Mouse (Mus musculus) layer of hippocampus, adult 18-20 months (tissue): ENCODE results near the gene Ewsr1. TPM values are rescaled to one million over a fixed set of nuclear protein-coding genes. Genes with fewer than 3 reads are reported as not detected.
"Not testable (repeated sequence)": the region's sequence is repeated elsewhere in the genome, so short reads cannot be mapped to it uniquely, and the experiment has no call there.

ENCODE experiments used
- DNase-seq, 2 experiments: peaks; one replicate each; pipeline ENCODE4 v3.0.0; 2022; ENCODE audit warnings: low spot score in 2 of 2
- total RNA-seq, 2 experiments: library from RNA; stranded (reverse); gene quantifications; 2 replicates each; pipeline ENCODE4 v1.2.3; 2021

Ewsr1 gene
- total RNA-seq, 2 experiments from 2014 or later: 299 to 320 TPM

DNA sequence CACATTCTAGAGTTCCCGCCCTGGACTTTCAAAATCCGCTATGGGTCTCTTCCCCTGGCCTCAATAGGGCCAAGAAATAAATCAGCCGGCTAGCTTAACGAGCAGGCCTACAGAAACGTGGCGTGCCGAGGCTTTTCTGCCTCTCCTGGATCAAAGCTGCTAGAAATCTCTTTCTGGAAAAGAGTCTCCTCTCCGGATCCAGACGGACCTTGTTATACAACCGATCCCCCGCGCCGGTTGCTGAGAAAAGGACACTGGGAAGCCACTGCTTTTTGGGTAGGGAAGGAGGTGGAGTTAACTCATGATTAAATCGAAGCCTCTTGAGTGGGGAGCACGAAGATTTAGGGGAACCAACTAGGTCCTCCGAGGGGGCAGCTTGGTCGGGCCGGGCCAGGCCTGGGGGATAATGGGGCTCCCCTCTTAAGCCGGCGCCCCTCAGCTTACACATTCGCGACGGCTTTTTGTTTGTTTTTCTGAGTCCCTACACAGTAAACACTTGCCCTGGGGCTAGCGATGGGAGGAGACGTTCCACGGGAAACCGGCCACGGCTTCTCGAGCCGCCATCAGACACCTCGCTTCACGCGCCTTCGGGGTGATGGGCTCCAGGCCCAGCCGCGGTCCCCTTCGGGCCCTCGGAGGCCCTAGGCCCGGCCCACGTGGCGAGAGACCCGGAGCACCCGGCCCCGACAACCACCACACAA lies 881 bp downstream of the Ewsr1 start:
- peak; percentile 43 to 82 for DNase-seq

DNA sequence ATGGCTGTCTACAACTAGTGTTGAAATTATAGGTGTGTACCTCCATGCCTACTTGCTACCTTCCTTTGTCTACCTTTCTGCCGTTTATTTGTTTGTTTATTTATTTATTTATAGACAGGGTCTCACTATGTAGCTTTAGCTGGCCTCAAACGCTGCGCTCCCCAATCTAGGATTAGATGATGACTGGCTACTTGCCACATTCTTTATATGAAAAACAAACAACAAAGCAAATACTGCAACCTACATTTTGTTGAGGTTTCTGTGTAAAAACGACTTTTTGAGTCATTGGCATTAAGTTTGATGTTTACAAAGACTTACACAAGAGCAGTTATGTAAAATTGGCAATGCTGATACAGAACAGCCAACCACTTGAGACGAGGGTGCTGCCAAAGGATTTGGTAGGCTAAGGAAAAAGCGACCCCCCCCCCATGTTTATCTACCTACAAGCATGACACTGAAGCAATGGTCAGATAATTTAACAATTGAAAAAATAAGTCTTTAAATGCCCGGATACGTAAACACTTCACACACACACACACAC lies 2.5 kb downstream of the Ewsr1 start:
- no peak for DNase-seq

DNA sequence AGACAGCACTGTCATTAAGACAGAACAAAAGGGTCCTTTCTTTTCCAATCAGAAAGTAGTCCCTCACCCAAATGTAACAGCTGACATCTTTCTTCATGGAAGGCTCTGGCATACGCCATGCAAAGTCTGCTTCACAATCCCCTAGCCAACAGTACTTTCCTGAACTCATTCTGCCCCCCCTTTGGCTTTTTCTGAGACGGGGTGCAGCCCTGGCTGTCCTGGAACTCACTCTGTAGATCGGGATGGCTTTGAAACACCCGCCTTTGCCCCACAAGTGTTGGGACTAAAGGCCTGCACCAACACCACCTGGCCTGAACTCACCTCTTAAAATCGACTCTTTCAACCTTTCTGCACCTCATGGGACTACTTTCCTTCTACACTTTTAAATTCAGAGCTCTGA lies 3.2 kb downstream of the Ewsr1 start:
- DNase-seq: no peak

DNA sequence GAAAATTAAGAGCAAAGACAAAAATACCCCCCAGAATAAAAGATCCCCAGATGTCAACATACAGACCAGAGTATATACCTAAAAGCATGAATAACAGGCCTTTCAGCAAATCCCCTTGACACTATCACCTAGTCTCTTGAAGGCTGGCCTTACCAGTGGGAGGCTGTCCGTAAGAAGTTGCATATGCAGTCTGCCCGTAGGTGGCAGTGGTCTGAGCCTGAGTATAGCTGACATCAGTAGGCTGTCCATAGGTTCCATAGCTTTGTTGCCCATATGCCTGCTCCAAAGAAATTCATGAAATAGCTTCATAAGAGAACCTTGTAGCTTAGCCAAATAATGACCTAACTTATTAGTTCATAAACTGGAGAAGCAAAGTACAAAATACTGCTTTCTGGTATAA lies 7.4 kb downstream of the Ewsr1 start:
- no peak for DNase-seq

DNA sequence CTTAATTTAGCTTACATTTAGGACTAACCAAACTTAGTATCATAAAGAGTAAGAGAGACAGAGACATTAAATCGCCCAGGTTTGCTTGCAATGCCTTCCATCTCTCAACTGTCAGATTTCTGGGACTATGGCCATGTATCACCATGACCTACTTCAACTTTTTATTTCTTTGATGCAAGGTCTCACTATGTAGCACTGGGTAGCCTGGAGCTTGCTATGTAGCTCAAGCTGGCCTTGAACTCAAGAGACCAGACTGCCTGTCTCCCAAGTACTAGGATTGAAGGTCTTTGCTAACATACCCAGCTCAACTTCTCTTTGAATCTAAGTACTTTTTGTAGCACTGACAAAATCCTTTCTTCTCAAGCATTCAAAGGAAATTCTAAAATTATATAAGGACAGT lies 9.9 kb downstream of the Ewsr1 start:
- no peak for DNase-seq

DNA sequence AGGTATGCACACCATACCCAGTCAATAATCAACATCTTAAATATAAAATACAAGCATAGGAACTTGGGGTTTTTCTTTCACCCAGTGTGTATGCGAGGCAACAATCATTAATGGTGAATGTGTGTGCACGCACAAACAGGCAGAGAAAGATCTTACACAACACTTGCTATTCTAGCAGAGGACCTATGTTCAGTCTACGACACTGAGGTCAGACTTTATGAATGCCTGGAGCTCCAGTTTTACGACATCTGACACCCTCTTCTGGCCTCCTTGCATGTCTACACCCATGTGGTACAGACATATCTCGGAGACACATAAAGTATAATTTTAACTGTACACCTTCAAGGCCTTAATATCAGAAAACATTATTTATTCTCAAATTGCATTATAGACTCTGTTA lies 22.2 kb downstream of the Ewsr1 start:
- not testable (repeated sequence) for DNase-seq

DNA sequence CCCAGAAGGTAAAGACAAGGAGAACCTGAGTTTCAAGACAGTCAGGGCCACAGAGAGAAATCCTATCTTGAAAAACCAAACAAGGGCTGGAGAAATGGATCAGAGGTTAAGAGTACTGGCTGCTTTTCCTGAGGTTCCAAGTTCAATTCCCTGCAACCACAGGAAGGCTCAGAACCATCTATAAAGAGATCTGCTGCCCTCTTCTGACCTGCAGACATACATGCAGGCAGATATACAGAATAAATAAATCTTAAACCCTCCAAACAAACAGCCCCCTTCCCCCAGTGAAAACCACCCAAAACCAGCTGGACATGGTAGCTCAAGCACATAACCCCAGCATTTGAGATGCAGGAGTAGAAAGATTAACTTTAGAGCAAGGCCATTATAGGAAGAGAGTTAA lies 23.3 kb downstream of the Ewsr1 start:
- DNase-seq: no peak

DNA sequence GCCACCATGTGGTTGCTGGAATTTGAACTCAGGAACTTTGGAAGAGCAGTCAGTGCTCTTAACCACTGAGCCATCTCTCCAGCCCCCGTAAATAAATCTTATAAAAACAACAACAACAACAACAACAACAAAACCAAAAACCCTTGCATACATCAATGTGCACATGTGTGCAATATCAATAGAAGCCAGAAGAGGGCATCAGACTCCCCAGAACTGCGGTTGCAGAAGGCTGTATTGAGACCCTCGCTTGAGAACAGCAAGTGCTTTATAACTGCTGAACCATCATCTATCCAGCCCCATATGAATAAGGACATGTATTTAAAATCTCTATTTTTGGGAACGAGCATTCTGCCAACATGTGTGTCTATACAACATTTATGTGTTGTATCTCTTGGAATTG lies 24.2 kb downstream of the Ewsr1 start:
- peak in 1 of 2 experiments; percentile 52 for DNase-seq

DNA sequence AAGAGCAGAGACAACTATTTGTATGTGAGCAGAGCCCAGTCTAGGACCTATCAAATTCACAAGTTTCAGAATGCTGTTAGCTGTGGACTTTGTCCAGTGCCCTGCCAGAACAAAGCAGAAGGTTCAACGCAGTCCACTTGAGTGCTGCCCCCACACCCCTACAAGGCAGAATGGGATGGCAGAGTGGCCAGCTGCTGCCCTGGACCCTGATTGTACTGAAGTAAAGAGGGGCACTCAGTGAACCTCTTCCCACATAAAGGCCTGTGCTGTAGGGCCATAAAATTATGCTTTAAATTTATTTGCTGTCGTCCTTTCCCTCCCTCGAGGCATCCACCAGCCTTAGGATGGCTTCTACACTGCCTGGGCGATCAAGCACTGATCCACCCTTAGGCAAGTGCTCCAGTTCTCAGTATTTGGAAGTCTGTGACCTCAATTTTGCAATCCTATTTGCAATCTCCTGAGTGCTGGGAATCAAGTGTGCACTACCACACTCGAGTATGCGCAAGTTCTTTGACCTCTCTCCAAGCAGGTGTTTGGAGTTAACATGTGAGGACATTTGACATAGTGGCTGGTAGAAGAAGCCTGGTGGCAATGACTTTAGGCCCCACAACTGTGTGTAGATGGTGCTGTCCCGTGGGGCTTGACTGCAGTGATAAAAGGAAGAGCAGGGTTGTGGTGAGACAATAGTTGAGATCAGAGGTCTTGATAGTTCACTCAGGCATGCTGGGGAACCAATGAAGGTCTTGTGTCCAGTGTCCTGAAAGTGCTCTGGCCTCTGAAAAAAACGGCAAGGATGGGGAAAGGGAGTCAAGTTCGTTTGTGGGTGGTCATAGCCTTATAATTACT lies 30.7 kb downstream of the Ewsr1 start:
- DNase-seq: no peak

DNA sequence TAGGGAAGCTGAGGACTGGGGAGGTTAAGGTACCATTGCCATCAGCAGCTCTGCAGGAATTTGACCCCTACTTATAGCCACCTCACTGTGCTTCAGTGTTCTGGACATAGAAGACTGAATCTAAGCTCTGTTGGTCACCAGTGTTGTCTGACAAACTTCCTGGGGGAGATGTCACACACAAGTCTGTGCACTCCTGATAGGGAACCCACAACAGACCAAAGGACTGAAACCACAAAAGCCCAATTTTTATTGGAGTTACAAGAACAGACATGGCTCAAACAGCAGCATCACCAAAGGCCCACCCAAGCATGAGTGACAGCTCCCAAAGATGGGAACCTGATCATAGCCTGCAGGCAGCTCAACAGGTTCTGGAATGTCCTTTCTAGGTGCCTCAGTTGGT lies 32.0 kb downstream of the Ewsr1 start:
- DNase-seq: no peak

DNA sequence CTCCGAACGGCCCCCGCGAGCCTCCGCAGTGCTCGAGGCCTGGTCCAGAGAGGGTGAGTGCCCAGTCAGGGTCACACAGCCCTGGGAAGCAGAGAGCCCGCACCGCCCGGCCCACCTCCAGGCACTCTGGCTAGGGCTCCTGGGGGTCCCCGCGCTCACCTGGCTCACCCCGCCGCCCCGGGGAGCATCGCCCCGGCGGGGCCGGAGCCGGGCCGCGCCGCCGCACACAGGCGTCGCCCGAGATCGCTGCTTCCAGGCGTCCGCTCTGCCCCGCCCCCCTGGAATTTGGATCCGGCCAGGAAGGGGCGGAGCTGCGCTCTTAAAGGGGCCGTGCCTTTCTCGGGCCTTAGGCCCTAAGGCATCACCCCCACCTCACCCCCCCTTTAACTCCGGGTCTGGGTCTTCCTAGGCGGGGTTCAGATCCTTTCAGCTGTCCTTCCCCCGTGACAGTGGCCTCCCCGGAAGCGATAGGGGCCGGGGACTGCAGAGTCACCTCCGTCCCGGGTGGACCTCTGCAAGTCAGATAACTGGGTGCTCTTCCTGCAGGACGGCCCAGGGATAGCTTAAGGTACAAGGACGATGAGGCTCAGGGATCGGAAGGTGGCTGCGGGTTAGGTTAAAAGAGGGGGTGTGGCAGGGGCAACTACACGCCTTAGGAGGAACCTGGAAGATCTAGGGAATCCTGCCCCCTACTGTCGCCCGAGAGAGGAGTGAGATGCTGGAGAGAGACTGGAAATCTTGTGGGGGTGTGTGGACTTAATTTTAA lies 33.8 kb downstream of the Ewsr1 start, which contains the start of gene Gas2l1:
Gas2l1 (minus strand) TSS at position 272 of the 766 bp plus-strand sequence.
- peak; percentile 77 to 91 for DNase-seq

DNA sequence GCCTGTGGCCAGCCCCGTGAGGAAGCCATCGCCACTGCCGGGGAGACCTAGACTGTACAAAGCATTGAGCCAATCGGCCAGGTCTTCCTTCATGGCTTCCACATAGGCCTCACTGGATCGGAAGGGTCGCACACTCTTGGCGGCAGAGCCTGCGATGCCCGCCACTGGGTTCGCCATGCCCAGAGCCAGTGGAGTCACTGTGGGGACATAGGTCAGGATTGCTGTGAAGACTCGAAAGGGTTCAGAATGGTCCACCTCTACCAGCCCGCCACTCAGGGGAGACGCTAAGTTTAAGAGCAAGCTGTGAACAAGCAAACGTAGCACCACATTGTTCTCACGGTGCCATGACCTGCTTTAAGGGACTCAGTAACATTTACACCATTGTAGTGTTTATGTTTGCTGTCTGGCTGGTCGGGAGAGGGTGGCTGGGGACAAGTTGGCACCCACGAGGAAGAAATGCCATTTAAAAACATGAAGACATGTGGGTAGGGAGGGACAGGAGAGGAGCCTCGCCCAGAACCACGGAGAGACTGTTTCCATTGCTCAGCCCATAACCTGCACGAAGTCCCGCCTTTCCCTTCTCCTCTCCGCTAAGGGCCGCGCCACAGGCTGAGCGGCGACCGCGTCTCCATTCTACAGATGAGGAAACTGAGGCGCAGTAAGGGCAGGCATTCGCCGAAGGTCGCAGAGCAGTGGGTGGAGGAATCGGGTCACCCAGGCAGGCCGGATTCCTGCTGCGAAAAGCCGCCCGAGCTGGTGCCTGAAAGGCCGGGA lies 34.6 kb downstream of the Ewsr1 start:
- DNase-seq: peak in 1 of 2 experiments; percentile 49

DNA sequence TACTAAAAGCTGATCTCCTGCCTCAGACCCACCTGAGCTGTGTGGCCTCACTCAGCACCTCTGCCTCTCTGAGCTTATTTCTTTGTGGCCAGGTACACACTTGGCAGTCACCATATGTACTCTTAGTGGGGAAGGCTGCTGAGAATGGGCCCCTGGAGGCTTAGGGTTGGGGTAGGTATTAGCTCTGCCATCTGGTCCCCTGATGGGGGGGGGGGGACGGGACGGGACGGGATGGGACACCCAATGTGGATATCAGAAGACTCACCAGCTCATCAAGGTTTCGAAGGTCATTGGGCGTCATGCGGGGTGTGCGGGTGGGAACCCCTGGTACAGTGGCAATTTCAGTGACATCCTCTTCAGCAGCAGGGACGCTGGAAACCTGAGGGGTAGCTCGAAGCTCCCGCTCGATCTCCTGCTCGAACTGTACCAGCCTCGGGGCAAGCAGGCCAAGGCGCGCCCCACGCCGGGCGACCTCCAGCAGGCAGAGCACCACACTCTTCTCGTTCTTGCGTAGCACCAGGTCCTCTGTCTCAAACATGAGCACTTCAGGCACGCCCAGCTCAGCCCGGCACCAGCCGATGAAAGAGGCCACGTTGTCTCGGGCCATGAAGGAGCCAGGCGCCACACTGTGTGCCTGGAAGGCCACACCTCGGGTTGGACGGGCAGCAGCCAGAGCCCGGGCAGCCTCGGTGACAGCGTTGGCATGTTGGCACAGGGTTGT lies 35.3 kb downstream of the Ewsr1 start:
- DNase-seq: peak in 1 of 2 experiments; percentile 39

DNA sequence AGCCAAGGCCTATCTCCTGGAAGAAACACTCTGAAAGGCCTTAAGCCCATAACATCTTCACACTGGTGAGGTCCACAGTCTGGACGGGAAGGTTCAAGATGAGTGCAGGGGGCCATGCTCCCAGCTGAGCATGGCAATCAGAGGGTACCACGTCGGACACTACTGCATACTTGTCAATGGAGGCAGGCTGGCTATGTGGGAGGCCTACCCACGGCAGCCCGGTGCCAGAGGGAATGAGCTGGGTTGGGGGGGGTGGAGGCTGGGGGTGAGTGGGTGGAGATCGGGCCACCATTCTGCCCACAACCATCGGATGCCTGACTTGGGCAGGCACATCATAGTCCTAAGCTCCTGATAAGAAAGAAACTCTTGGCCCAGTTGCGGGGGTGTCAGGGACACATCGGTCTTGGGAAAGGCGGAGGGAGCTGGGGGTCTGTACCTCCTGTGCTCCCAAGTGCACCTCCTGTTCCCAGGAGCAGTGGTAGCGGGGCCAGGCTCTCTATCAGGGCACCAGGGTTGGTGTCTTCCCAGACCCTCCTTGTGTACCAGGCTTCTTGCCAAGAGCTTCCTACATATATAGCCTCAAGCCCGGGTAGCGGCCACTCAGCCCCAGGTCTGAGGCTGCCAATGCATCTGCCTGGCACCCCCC lies 36.1 kb downstream of the Ewsr1 start:
- peak; percentile 28 to 58 for DNase-seq

DNA sequence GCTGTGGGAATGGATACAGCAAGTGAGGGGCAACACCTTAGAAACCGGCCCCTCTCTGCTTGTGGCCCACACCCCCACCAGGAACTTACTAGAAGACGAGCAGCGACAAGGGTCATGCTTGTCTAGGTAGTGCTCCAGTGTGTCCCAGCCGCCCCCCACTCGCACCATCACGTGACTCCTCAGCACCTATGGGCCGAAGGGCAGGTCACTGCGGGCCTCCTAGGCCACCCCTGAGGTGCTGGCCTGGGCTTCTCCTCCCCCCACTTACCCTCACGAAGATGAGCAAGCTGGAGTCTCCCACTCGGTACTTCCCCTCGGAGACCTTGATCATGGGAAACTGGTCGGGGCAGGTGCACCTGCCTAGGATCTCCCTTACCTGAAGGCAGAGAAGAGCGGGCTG lies 36.7 kb downstream of the Ewsr1 start:
- DNase-seq: no peak

DNA sequence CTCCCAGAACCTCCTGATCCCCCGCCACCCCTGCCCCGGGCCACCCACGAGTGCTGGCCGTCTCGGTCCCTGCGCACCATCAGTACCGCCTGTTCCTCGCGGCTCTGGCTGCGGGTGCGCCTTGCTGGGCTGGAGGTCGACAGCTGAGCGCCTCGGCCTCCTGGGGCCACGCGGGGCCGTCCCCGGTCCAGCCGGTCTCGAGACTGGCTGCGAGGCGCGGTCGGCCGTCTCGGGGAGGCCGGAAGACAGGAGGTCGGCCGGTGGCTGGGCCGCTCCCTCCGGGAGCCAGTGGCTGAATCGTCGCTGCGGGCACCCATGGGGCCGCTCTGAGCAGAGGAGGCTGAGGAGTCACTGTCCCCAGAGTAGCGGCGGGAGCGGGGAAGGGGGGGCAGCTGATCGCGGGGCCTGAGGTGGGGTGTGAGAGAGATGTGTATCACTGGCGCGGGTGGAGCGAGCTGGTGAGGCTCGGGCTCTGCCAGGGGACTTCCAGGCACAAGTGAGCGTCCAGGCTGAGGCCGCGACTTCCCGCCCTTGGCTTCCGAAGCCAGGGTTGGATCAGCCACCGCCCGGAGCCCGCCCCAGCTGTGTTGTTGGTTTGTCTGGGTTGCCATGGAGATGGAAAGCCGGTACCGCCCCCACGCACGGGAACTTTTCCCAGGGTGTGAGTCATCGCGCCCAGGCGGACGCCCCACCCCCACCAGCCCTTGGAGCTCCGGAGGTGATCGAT lies 37.5 kb downstream of the Ewsr1 start:
- DNase-seq: peak; percentile 94 to 98

DNA sequence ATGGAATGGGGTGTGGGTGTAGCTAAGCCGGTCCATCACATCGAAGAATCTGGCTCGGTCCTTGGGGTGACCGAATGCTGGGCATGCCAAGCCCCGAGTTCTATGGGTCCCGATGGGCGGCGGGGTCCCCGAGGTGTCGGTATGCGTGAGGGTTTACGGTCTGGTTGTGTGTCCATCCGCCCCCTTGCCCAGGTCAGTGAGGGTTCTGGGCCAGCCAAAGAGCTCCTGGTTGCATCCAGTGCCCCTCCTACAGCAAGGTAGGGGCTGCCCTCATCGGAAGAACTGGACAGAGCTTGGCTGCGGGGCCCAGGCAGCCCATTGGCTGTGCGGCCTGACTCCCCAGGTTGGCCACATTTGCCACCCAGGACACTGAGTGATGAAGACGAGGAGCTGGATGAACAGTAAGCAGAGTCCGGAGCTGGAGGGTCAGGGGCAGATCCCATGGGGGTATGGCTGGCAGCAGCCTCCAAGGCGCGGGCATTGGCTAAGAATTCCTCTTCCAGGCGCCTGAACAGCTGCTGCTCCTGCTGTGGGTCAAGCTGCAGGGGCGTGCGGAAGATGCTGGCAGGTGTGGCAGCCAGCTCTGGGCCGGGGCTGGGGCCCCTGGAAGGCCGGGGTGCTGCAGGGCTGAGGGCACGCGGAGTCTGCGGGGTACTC lies 38.2 kb downstream of the Ewsr1 start:
- peak in 1 of 2 experiments; percentile 39 for DNase-seq

DNA sequence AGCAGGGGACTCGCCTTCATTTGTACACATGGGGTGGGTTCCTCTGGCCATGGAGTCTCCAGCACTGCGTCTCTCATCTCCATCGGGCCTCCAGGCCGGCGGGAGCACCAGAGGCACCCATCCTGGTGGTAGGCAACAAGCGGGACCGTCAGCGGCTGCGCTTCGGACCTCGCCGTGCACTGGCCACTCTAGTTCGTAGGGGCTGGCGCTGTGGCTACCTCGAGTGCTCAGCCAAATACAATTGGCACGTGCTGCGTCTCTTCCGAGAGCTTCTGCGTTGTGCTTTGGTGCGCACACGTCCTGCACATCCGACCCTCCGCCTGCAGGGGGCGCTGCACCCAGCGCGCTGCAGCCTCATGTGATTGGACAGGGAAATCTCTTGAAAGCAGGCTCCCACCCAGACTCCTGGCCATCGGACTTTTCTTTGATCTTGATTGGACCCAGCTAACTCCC lies 39.3 kb downstream of the Ewsr1 start:
- DNase-seq: peak; percentile 70 to 85
